Mouse (Mus musculus) limb, embryonic 11.5 days (tissue): ENCODE measurements around the gene Spns1. TPM values are rescaled to one million over a fixed set of nuclear protein-coding genes. Genes with fewer than 3 reads are reported as not detected.
"Not testable (repeated sequence)": the region's sequence is repeated elsewhere in the genome, so short reads cannot be mapped to it uniquely, and the experiment has no call there.

ENCODE experiments used
- ATAC-seq: fragments of 200-750 bp; cut with Nextera tagmentation; 2 replicates; pipeline ENCODE4 v1.8.0; 2017; ENCODE audit warnings: low read depth; ENCODE audit not compliant: insufficient number of reproducible peaks, low FRiP score, low TSS enrichment
- DNase-seq: peaks from one replicate; pipeline ENCODE4 v3.0.0-alpha.2; 2015; ENCODE audit warnings: low spot score
- H3K27ac ChIP-seq: fragments of 300-500 bp; sonication (generic); replicated peaks from 2 replicates; pipeline ENCODE4 v1.5.1; 2014; ENCODE audit warnings: low read depth, mild to moderate bottlenecking, low read length
- H3K27me3 ChIP-seq: fragments of 300-500 bp; sonication (generic); 2 replicates; pipeline ENCODE4 v1.6.1; 2014; ENCODE audit warnings: mild to moderate bottlenecking, low read length, mixed read lengths; ENCODE audit not compliant: control insufficient read depth, insufficient read depth
- H3K36me3 ChIP-seq: fragments of 300-500 bp; sonication (generic); 2 replicates; pipeline ENCODE4 v1.6.1; 2014; ENCODE audit warnings: mild to moderate bottlenecking, low read length, moderate library complexity, mixed read lengths; ENCODE audit not compliant: control insufficient read depth, insufficient read depth
- H3K4me1 ChIP-seq: fragments of 300-500 bp; sonication (generic); 2 replicates; pipeline ENCODE4 v1.6.1; 2014; ENCODE audit warnings: low read length, mixed read lengths; ENCODE audit not compliant: control insufficient read depth, insufficient read depth
- H3K4me2 ChIP-seq: fragments of 300-500 bp; sonication (generic); 2 replicates; pipeline ENCODE4 v1.6.1; 2014; ENCODE audit warnings: low read depth, mild to moderate bottlenecking, moderate library complexity; ENCODE audit not compliant: severe bottlenecking
- H3K4me3 ChIP-seq: fragments of 300-500 bp; sonication (generic); 2 replicates; pipeline ENCODE4 v1.5.1; 2014; ENCODE audit warnings: low read depth, low read length
- H3K9ac ChIP-seq: fragments of 300-500 bp; sonication (generic); 2 replicates; pipeline ENCODE4 v1.6.1; 2014; ENCODE audit warnings: mild to moderate bottlenecking, low read length
- H3K9me3 ChIP-seq: fragments of 300-500 bp; sonication (generic); 2 replicates; pipeline ENCODE4 v1.6.1; 2016; ENCODE audit warnings: low read length; ENCODE audit not compliant: control insufficient read depth
- WGBS: fragments of 180-500 bp; shearing (Covaris S2); extraction: QIAGEN DNeasy Blood & Tissue Kit; methylation state at CpG from one replicate; pipeline ENCODE4 v1.1.7; 2014; 5-methylcytosine and 5-hydroxymethylcytosine counted together
- polyA plus RNA-seq: library from polyadenylated mRNA; unstranded; fragments of >200 nt; fragmentation: Nextera tagmentation; extraction: Ambion mirVana; gene quantifications from 2 replicates; pipeline ENCODE4 v1.2.1, GENCODE M21; 2014

Spns1 gene
- polyA plus RNA-seq, 1 experiment from 2014 or later, result 41.7 TPM

DNA sequence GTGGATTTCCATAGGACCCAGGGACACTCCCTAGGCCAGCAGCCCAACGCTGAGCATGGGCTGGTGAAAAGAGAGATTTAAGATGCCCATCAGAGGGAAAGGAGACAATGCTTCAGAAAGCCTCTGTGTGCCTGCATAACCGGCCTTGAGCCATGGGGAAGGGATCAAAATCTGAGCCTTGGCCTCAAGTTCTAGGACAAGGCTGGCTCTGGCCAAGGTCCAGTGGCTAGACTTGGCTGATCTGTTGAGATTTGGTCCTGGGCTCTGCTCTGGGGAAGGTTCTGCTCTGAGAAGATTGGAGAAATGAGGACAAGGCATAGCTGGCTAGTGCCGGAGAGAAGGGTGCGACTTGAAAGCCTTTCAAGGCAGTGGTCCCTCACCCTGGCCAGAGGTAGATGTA, 33.8 kb upstream of the Spns1 start:
- DNase-seq (no peak), ATAC-seq (no peak)
- H3K4me1 ChIP-seq, result no peaks in the 10 kb centered on the region
- no peak overlapping the region for H3K9ac ChIP-seq
- no peak overlapping the region for H3K4me2 ChIP-seq
- 91% methylated on average over 4 of the region's 4 CpGs for WGBS
- no peaks in the 10 kb centered on the region for H3K27me3 ChIP-seq
- H3K9me3 ChIP-seq, result no peaks in the 10 kb centered on the region
- no peak overlapping the region for H3K4me3 ChIP-seq
- no peaks in the 10 kb centered on the region for H3K36me3 ChIP-seq
- no peak overlapping the region for H3K27ac ChIP-seq

DNA sequence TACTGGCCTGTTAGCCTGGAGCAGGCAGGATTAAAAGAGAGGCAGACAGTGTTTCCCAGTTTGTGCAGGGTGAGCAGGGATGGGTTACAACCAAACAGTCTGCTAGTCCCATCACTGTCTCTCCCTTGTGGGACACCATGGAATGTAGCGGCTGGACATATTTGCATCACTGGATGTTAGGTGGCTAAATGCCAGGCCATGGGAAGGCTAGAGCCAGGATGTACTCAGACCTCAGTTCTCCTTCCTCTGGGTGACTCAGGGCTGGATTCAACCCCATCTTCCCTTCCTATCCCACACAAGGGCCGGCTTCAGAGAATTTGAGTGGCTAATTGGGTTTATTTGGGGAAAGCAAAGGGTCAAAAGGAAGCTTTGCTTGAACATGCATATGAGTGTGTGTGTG, 31.4 kb upstream of the Spns1 start:
- Histone ChIP-seq H3K4me1 (no peaks in the 10 kb centered on the region), H3K27me3 (no peaks in the 10 kb centered on the region), H3K4me2 (no peak overlapping the region), H3K36me3 (no peaks in the 10 kb centered on the region), H3K9me3 (no peaks in the 10 kb centered on the region), H3K9ac (no peak overlapping the region), H3K27ac (no peak overlapping the region), H3K4me3 (no peak overlapping the region)
- 95% methylated on average over 2 of the region's 2 CpGs for WGBS
- ATAC-seq, result no peak
- no peak for DNase-seq

DNA sequence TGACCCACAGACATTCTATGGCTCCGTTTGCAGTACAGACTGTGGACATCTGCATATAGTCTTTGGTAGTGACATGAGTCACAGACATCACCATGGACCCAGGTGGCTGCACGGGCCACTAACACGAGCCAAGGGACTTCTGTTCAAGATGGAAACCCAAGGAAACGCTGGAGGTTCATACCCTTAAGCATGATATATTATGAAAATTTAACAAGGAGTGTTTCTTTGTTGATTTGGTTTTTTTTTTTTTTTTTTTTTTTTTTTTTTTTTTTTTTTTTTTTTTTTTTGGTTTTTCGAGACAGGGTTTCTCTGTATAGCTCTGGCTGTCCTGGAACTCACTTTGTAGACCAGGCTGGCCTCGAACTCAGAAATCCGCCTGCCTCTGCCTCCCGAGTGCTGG, 25.3 kb upstream of the Spns1 start:
- 86% methylated on average over 7 of the region's 8 CpGs for WGBS
- not testable (repeated sequence) for DNase-seq, H3K27me3 ChIP-seq, H3K27ac ChIP-seq, H3K9ac ChIP-seq, H3K36me3 ChIP-seq, H3K4me3 ChIP-seq, H3K4me1 ChIP-seq, H3K4me2 ChIP-seq, ATAC-seq, H3K9me3 ChIP-seq

DNA sequence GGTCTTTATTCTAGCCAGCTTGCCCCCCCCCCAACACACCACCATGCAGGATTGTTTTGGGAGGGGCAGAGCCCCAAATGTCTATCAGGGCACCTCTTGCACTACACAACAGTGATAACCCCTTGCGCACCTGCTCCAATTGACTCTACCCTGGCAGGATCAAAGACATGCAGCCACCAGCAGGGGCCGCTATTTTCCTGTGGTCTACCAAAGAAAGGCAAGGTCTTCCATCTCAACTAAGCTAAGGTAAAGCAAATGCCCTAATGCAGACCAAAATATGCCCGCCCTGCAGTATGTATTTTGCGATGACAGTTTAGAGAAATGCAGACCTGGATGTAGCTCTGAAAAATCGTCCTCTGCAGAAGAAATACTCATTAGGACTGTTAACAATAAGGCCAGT, 22.3 kb upstream of the Spns1 start:
- no peaks in the 10 kb centered on the region for H3K27me3 ChIP-seq
- DNase-seq (peak; percentile 90), ATAC-seq (no peak)
- H3K4me2 ChIP-seq, result no peak overlapping the region
- no peak overlapping the region for H3K27ac ChIP-seq
- H3K4me1 ChIP-seq, result 0 out of 2 replicates have a peak, but pooled peaks cover 4% of the 10 kb centered on the region
- H3K4me3 ChIP-seq, result no peak overlapping the region
- 10% methylated on average over 5 of the region's 5 CpGs for WGBS
- H3K9me3 ChIP-seq, result no peaks in the 10 kb centered on the region
- no peak overlapping the region for H3K9ac ChIP-seq
- H3K36me3 ChIP-seq, result no peaks in the 10 kb centered on the region

DNA sequence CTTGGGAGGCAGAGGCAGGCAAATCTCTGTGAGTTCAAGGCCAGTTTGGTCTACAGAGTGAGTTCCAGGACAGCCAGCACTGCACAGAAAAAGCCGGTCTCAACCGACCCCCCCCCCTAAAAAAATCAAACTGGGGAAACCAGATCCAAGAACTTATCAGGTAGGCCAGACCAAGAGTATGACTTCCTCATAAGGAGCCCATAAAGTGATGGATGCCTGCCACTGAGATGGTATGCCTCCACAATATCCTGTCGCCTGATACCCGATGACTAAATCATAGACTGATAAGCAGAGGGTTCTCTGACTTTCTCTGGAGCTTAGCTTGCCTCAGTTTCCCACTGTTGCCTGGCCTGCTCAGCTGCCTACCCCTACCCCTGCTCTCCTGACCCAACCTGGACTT, 20.6 kb upstream of the Spns1 start:
- Histone ChIP-seq H3K27me3 (no peaks in the 10 kb centered on the region), H3K9me3 (no peaks in the 10 kb centered on the region), H3K4me2 (no peak overlapping the region), H3K27ac (no peak overlapping the region), H3K4me3 (no peak overlapping the region), H3K4me1 (0 out of 2 replicates have a peak, but pooled peaks cover 4% of the 10 kb centered on the region), H3K9ac (no peak overlapping the region), H3K36me3 (no peaks in the 10 kb centered on the region)
- ATAC-seq (no peak), DNase-seq (no peak)
- 93% methylated on average over 4 of the region's 4 CpGs for WGBS

DNA sequence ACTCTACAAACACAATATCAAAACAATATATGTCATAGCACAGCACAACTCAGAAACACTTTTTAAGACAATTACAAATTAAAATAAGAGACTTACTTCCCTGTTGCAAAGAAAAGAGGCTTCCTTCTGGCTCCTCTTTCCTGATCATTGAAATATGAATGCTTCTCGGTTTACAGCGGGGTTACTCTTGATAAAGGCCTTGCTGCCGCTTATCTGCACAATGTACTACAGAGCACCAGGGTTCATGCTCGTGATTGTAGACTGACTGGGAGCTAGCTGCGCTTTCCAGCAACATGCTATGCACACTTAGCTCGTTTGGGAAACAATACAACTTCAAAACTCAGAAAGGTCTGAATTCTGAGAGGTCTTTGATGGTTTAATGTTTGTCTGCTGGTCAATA, 20.0 kb upstream of the Spns1 start:
- Histone ChIP-seq H3K36me3 (no peaks in the 10 kb centered on the region), H3K27me3 (no peaks in the 10 kb centered on the region), H3K9ac (no peak overlapping the region), H3K4me2 (peak overlapping the region; percentile 27; the same call in 1 of the 2 replicates), H3K4me3 (no peak overlapping the region), H3K27ac (no peak overlapping the region), H3K4me1 (0 out of 2 replicates have a peak, but pooled peaks cover 4% of the 10 kb centered on the region), H3K9me3 (no peaks in the 10 kb centered on the region)
- ATAC-seq (no peak), DNase-seq (no peak)
- WGBS, result 60% methylated on average over 6 of the region's 6 CpGs

DNA sequence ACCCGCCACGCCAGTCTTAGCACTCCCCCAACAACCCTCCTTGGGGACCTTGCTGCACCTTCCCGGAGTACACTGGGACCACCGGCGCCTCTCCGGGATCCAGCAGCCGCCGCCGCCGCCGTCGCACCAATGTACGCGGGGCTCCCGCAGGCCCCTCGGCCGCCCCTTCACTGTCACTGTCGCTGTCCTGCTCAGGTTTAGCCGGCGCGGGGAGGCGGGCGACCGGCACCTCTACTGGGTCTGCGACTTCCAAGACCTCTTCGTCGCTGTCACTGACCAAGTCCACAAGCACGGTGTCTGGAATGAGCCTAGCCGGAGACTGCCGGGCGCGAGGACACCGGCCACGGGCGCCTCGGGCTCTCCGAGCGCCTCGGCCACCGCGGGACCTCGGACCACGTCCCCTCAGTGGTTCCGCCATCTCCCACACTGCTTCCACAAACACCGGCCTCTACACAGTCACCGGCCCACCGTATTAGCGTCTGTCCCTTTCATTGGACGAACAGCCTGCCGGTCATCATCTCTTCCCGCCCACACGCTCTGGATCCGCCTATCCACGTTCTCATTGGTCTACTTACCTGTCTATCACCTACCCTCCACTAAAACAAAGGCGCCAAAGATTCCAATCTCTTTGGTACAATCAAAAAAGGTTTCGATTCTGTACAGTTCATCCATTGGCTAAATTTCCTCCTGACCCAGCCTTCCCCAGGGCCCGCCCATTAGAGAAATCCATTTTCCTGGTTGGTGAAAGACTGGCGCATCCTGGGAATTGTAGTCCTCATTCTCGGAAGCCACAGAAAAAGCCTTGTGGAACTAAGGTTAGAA, 19.3 kb upstream of the Spns1 start, which contains the start of gene Nfatc2ip:
Gene Nfatc2ip, minus strand, starts transcription at position 440 of the 822 bp plus-strand sequence.
- under 1% methylated on average over 59 of the region's 59 CpGs for WGBS
- Histone ChIP-seq H3K27ac (no peak within 1 kb of the TSS), H3K4me3 (peak within 1 kb of the TSS; percentile 78)

DNA sequence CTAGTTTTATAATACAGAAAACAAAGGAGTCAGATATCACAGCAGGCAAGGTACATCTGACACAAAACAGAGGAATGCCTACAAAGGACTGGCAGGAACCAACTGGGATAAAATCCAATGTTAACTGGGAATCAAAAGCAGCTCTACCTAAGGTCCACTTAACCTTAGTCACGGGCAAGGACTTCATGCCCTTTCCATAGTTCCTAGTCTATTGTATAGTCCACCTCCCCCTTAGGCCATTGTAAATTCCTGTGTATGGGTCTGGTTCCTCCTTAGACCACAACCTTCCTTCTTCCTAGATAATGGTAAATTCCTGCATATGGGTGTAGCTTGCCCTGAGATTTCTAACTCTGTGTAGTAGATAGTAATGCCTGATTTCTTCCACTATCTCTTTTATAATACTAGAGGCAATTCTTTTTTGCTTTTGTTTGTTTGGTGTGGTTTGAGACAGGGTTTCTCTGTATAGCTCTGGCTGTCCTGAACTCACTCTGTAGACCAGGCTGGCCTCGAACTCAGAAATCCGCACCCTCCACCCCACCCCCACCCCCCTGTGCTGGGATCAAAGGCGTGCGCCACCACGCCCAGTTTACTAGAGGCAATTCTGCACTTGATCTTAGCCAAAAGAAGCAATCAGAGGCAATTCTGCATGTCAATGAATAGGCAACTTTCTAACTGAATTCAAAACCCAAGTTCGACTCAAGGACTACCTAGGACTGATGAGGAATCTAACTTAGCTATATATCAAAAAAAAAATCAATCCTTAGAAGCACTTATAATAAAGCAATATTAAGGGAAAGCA, 15.0 kb upstream of the Spns1 start:
- H3K9me3 ChIP-seq, ATAC-seq, H3K27ac ChIP-seq, H3K4me3 ChIP-seq, H3K4me2 ChIP-seq, H3K27me3 ChIP-seq, H3K9ac ChIP-seq, H3K4me1 ChIP-seq, H3K36me3 ChIP-seq, DNase-seq: not testable (repeated sequence)
- WGBS, result 87% methylated on average over 7 of the region's 7 CpGs

More for the DNA sequence above, 19.3 kb upstream of the Spns1 start, which contains the start of gene Nfatc2ip:
- no peaks in the 10 kb centered on the region for H3K36me3 ChIP-seq
- 0 out of 2 replicates have a peak, but pooled peaks cover 4% of the 10 kb centered on the region for H3K4me1 ChIP-seq
- DNase-seq, result peak; percentile 97
- no peaks in the 10 kb centered on the region for H3K27me3 ChIP-seq
- peak; percentile 99 for ATAC-seq
- H3K4me2 ChIP-seq, result peak within 1 kb of the TSS; percentile 74
- no peaks in the 10 kb centered on the region for H3K9me3 ChIP-seq
- H3K9ac ChIP-seq, result peak within 1 kb of the TSS; percentile 70
